Mouse (Mus musculus) right cerebral cortex, adult 18-20 months (tissue): ENCODE results near the gene Lmbrd1.
"Not testable (repeated sequence)": the region's sequence is repeated elsewhere in the genome, so short reads cannot be mapped to it uniquely, and the experiment has no call there.

Experiments
- DNase-seq: peaks from one replicate; pipeline ENCODE4 v3.0.0; 2022; ENCODE audit warnings: mixed read lengths

Lmbrd1 gene

GRCm38 (mm10) chr1:24732286-24732685 lies 53.9 kb downstream of the Lmbrd1 start:
- no peak for DNase-seq

- no peak for DNase-seq
Measured at GRCm38 (mm10) chr1:24734866-24735265, 56.4 kb downstream of the Lmbrd1 start.

GRCm38 (mm10) chr1:24740903-24741302 lies 62.5 kb downstream of the Lmbrd1 start:
- no peak for DNase-seq

GRCm38 (mm10) chr1:24741552-24741951 lies 63.1 kb downstream of the Lmbrd1 start:
- DNase-seq: no peak

GRCm38 (mm10) chr1:24743191-24743924 lies 64.9 kb downstream of the Lmbrd1 start:
- no peak for DNase-seq

DNA sequence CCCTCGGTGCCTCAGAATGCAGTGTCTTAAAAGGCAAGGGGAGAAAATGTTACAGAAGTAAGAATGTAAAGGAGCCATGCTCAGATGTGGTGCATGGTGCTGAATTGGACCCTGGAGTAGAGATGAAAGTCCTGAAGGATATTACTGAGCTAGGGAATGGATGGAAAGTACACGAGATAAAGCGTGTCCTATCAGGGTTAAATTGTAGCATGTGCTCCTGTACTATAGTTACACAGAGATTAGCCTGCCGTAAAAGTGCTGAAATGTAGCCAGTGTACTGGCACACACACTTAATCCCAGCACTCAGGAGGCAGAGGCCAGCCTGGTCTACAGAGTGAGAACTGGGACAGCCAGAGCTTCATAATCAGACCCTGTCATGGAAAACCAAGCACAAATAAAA lies 74.3 kb downstream of the Lmbrd1 start:
- DNase-seq: no peak

GRCm38 (mm10) chr1:24758516-24758915 lies 80.1 kb downstream of the Lmbrd1 start:
- no peak for DNase-seq

- DNase-seq: no peak
Measured at GRCm38 (mm10) chr1:24766466-24766865, 88.0 kb downstream of the Lmbrd1 start.

DNA sequence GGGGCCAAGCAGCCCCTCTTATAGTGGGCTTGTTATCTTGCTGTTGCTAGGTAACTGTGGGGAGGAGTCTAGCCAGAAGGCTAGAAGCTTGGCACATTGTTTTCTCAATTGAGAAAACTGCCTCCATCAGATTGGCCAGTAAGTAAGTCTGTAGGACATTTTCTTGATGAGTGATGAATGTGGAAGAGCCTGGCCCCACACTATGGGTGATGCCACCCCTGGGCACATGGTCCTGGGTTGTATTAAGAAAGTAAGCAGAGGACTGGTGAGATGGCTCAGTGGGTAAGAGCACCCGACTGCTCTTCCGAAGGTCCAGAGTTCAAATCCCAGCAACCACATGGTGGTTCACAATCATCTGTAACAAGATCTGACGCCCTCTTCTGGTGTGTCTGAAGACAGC lies 88.8 kb downstream of the Lmbrd1 start:
- DNase-seq: not testable (repeated sequence)

DNA sequence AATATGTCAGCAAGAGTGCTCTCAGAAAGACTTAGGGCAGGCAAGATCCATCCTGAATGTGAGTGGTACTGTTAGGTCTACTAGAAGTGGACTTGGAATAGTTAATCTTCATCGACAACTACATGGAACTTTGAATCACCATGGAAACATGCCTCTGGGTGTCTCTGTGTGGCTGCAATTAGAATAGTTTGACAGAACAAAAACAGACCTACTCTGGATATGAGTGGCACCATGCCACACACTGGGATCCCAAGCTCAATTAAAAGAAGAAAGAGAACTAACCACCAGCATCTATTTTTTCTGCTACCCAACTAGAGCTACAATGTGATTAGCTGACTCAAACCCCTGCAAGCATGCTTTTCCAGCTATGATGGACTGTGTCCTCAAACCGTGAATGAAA lies 95.2 kb downstream of the Lmbrd1 start:
- no peak for DNase-seq

DNA sequence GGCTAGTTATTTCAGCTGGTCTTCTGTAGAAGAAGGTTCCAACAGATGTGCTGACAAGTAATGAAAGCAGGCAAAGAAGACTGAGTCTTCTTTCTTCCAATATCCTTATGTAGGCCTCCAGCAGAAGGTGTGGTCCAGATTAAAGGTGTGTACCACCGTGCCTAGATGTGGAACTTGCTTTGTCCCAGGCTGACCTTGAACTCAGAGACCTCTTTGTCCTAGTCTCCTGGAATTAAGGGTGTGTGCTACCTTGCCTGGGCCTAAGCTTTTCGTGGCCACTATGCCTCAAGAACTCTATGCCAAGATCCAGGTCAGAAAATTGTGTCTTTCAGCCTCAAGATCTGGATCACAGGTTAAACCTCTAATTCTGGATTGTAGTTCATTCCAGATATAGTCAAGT lies 98.1 kb downstream of the Lmbrd1 start:
- no peak for DNase-seq

DNA sequence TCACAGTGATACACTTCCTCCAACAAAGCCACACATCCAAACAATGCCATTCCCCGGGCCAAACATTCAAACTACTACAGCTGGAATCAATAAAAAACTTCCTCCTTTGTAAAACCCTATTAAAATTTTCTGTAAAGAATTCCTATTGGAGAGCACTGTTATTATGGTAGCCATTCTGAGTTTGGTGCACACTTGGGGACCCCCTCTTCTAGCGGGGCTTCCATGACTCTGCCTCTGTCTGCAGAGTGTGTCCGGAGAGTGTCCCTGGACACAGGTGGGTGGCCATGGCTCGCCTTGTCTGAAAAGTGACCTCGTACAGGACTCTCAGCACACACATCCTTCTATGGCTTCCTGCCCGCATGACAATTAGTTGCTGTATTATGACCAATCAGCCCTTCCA lies 114.7 kb downstream of the Lmbrd1 start:
- no peak for DNase-seq

DNA sequence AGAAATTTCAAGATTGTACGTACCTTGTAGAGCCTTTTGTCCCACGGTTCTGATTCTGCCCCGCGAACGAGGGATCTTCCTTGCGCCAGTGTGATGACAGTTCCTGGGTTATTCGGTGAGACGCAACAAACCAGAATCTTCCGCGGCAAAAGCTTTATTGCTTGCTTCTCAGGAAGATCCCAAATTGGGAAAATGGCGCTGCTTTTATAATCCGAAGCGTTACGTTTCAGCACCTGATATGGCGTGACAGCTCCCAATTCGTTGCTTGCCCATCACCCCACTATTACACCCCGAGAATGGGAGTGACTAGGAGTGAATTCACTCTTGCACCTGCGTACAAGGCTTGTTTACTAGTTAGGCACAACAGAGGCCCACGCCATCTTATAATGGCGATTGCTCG lies 129.5 kb downstream of the Lmbrd1 start:
- not testable (repeated sequence) for DNase-seq
